Mouse (Mus musculus) urinary bladder, adult 2 months (tissue): ENCODE results near the gene Tomm40. TPM values are rescaled to one million over a fixed set of nuclear protein-coding genes. Genes with fewer than 3 reads are reported as not detected.

Source experiments
- polyA plus RNA-seq: library from polyadenylated mRNA; depleted of rRNA; stranded (reverse); fragments of >200 nt; gene quantifications from 2 replicates; pipeline ENCODE4 v1.2.3, GENCODE M21; 2012; rRNA removed

Gene Tomm40
- polyA plus RNA-seq, 1 experiment: 62.6 TPM

Other genes with a start within 250 kb of the Tomm40 start
- gene Bloc1s3, start 207.1 kb downstream of the Tomm40 start, polyA plus RNA-seq: 6.6 and 7.4 TPM in 2 replicates
- gene Trappc6a, start 207.0 kb downstream of the Tomm40 start, polyA plus RNA-seq: 58.7 and 77.3 TPM in 2 replicates
- gene Nkpd1, start 197.6 kb downstream of the Tomm40 start, polyA plus RNA-seq: 1.5 and 1.6 TPM in 2 replicates
- 61.4 and 64.8 TPM in 2 replicates for gene Ppp1r37, start 152.4 kb downstream of the Tomm40 start, polyA plus RNA-seq
- 6.2 and 7.0 TPM in 2 replicates for gene Zfp296, start 138.2 kb downstream of the Tomm40 start, polyA plus RNA-seq
- 69.0 TPM in 2 replicates for gene Gemin7, start 137.8 kb downstream of the Tomm40 start, polyA plus RNA-seq
- gene Clasrp, start 111.0 kb downstream of the Tomm40 start, polyA plus RNA-seq: 68.9 and 76.5 TPM in 2 replicates
- gene Relb, start 86.0 kb downstream of the Tomm40 start, polyA plus RNA-seq: 22.5 and 23.5 TPM in 2 replicates
- 54.8 and 64.2 TPM in 2 replicates for gene Clptm1, start 50.4 kb downstream of the Tomm40 start, polyA plus RNA-seq
- 0.86 and 1.1 TPM in 2 replicates for gene Apoc2, start 37.5 kb downstream of the Tomm40 start, polyA plus RNA-seq
- not detected in 2 replicates for gene Gm44805, start 34.0 kb downstream of the Tomm40 start, polyA plus RNA-seq
- gene Apoc4, start 34.0 kb downstream of the Tomm40 start, polyA plus RNA-seq: 0.19 and 0.28 TPM in 2 replicates
- 54.0 and 72.3 TPM in 2 replicates for gene Apoc1, start 22.8 kb downstream of the Tomm40 start, polyA plus RNA-seq
- 1,139 and 1,516 TPM in 2 replicates for gene Apoe, start 16.2 kb downstream of the Tomm40 start, polyA plus RNA-seq
- 37.9 and 38.6 TPM in 2 replicates for gene Nectin2, start 35.0 kb upstream of the Tomm40 start, polyA plus RNA-seq
- 171 and 177 TPM in 2 replicates for gene Bcam, start 55.6 kb upstream of the Tomm40 start, polyA plus RNA-seq
- gene Cblc, start 81.4 kb upstream of the Tomm40 start, polyA plus RNA-seq: 25.6 and 37.5 TPM in 2 replicates
- 10.8 and 10.9 TPM in 2 replicates for gene Bcl3, start 107.3 kb upstream of the Tomm40 start, polyA plus RNA-seq
- gene Gm19345, start 136.6 kb upstream of the Tomm40 start, polyA plus RNA-seq: 0.08 and 0.15 TPM in 2 replicates
- 0.12 TPM in 1 of 2 replicates, not detected in the other for gene Ceacam16, start 145.9 kb upstream of the Tomm40 start, polyA plus RNA-seq
- gene Ceacam19, start 172.5 kb upstream of the Tomm40 start, polyA plus RNA-seq: 0.72 and 0.81 TPM in 2 replicates
- 15.2 and 16.8 TPM in 2 replicates for gene Pvr, start 205.7 kb upstream of the Tomm40 start, polyA plus RNA-seq
- gene Igsf23, start 235.3 kb upstream of the Tomm40 start, polyA plus RNA-seq: 0.10 and 0.19 TPM in 2 replicates
- not detected in 2 replicates for gene Ceacam20, start 250.0 kb upstream of the Tomm40 start, polyA plus RNA-seq